Mouse (Mus musculus) testis, adult 2 months (tissue): ENCODE measurements at regions not wholly inside any gene's neighbourhood (a gene's known extent, or its start where the extent isn't known, plus 50 kb on each side); places are given as distances from the start of the nearest gene placed in this dataset.

ENCODE experiments used
- CTCF ChIP-seq: fragments of 200-500 bp; IDR thresholded peaks from 2 replicates; pipeline ENCODE4 v1.5.1; 2012; ENCODE audit warnings: low read depth, mild to moderate bottlenecking, inconsistent platforms, low read length, moderate library complexity; ENCODE audit not compliant: control insufficient read depth, insufficient read depth, insufficient replicate concordance
- POLR2A ChIP-seq: fragments of 200-500 bp; IDR thresholded peaks from 2 replicates; pipeline ENCODE4 v1.6.1; 2012; ENCODE audit warnings: low read depth, mild to moderate bottlenecking, inconsistent platforms, low read length, moderate library complexity; ENCODE audit not compliant: control insufficient read depth

DNA sequence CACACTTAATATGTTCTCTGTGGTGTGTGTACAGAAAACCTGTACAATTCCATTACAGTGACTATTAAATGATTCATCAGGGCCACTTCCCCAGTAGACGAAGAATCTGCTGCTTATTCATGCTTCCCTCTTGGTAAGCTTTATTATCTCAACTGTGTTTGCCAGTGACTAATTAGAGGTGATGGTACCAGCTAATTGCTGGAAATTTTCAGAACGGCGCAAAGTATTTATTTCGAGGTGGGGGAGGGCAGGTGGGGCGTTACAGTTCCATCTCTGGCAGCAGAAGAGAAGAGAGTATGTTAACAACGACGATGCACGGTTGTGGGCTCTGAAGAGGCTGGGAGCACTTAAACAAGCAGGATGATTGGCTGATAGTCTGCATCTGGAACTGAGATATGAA lies 96.1 kb upstream of the Rad23b start:
- TF ChIP-seq POLR2A (no peak), CTCF (no peak)
